Mouse (Mus musculus): ENCODE measurements around the gene Ptp4a2.

DNA sequence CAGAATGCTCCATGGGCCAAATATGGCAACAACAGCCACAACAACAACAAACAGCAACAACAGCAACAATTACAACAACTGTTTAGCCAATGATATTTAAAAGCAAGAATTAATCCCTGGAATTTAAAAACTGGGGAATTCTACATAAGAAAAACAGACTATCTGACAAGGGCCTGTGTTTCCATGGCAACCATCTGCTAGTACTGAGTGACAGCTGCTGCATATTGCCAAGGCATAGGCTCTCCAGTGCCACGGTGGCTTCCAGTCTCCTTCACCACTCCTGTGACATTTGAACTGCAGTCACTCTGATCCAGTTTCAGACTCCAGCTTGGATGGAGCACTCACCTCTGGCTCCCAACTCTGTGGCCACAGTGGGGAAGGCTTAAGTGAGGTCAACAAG is 19.6 kb upstream of the Ptp4a2 start:
- TF ChIP-seq CTCF (IDR thresholded peaks at IDR 0.05; ENCODE audit: low read depth, low read length) (no peak), GATA1 (IDR thresholded peaks at IDR 0.05; ENCODE audit: borderline replicate concordance, low read length) (no peak)
